Mouse (Mus musculus) stomach, embryonic 14.5 days (tissue): ENCODE data around the gene Asgr2. TPM values are rescaled to one million over a fixed set of nuclear protein-coding genes. Genes with fewer than 3 reads are reported as not detected.
"Not testable (repeated sequence)": the region's sequence is repeated elsewhere in the genome, so short reads cannot be mapped to it uniquely, and the experiment has no call there.

ENCODE experiments used
- ATAC-seq: fragments of 200-750 bp; cut with Nextera tagmentation; 2 replicates; pipeline ENCODE4 v1.8.0; 2017; ENCODE audit warnings: low read depth, moderate TSS enrichment; ENCODE audit not compliant: insufficient number of reproducible peaks, insufficient read depth, low FRiP score
- H3K27ac ChIP-seq: fragments of 300-500 bp; sonication (generic); 2 replicates; pipeline ENCODE4 v1.5.1; 2014; ENCODE audit warnings: mild to moderate bottlenecking, low read length, moderate library complexity, mixed read lengths
- H3K27me3 ChIP-seq: fragments of 300-500 bp; sonication (generic); 2 replicates; pipeline ENCODE4 v1.6.1; 2014; ENCODE audit warnings: low read length, control low read depth, mixed read lengths; ENCODE audit not compliant: control insufficient read depth, insufficient read depth
- H3K36me3 ChIP-seq: fragments of 300-500 bp; sonication (generic); 2 replicates; pipeline ENCODE4 v1.6.1; 2014; ENCODE audit warnings: mild to moderate bottlenecking, control low read depth, low read length, moderate library complexity, mixed read lengths; ENCODE audit not compliant: control insufficient read depth, insufficient read depth
- H3K4me1 ChIP-seq: fragments of 300-500 bp; sonication (generic); 2 replicates; pipeline ENCODE4 v1.6.1; 2014; ENCODE audit warnings: low read length, control low read depth, mixed read lengths; ENCODE audit not compliant: control insufficient read depth, insufficient read depth
- H3K4me2 ChIP-seq: fragments of 300-500 bp; sonication (generic); replicated peaks from 2 replicates; pipeline ENCODE4 v1.6.1; 2014; ENCODE audit warnings: low read depth, low read length, control low read depth
- H3K4me3 ChIP-seq: fragments of 300-500 bp; sonication (generic); 2 replicates; pipeline ENCODE4 v1.5.1; 2014; ENCODE audit warnings: low read depth, low read length, control low read depth
- H3K9ac ChIP-seq: fragments of 300-500 bp; sonication (generic); replicated peaks from 2 replicates; pipeline ENCODE4 v1.6.1; 2014; ENCODE audit warnings: low read depth, mild to moderate bottlenecking, control low read depth, low read length, moderate library complexity, mixed read lengths
- H3K9me3 ChIP-seq: fragments of 300-500 bp; sonication (generic); 2 replicates; pipeline ENCODE4 v1.6.1; 2016; ENCODE audit warnings: low read depth, low read length, control low read depth; ENCODE audit not compliant: control insufficient read depth
- WGBS: fragments of 180-500 bp; shearing (Covaris S2); extraction: QIAGEN DNeasy Blood & Tissue Kit; methylation state at CpG from one replicate; pipeline ENCODE4 v1.1.7; 2014; 5-methylcytosine and 5-hydroxymethylcytosine counted together
- polyA plus RNA-seq: library from polyadenylated mRNA; unstranded; fragments of >200 nt; fragmentation: Nextera tagmentation; extraction: Ambion mirVana; gene quantifications from 2 replicates; pipeline ENCODE4 v1.2.1, GENCODE M21; 2014

The Asgr2 gene
- polyA plus RNA-seq, 1 experiment from 2014 or later = 0.54 TPM

- no peak overlapping the region for H3K27ac ChIP-seq
- 0 out of 2 replicates have a peak, but pooled peaks cover 2% of the 10 kb centered on the region for H3K27me3 ChIP-seq
- no peak for ATAC-seq
- H3K36me3 ChIP-seq = no peaks in the 10 kb centered on the region
- no peak overlapping the region for H3K4me2 ChIP-seq
- H3K4me1 ChIP-seq = peaks cover 11% of the 10 kb centered on the region; the same call in 1 of the 2 replicates
- WGBS = 85% methylated on average over 9 of the region's 9 CpGs
- H3K9me3 ChIP-seq = no peaks in the 10 kb centered on the region
- H3K9ac ChIP-seq = no peak overlapping the region
- no peak overlapping the region for H3K4me3 ChIP-seq
These were observed 34.6 kb upstream of the Asgr2 start for GRCm38 (mm10) chr11:70057805-70058204.

DNA sequence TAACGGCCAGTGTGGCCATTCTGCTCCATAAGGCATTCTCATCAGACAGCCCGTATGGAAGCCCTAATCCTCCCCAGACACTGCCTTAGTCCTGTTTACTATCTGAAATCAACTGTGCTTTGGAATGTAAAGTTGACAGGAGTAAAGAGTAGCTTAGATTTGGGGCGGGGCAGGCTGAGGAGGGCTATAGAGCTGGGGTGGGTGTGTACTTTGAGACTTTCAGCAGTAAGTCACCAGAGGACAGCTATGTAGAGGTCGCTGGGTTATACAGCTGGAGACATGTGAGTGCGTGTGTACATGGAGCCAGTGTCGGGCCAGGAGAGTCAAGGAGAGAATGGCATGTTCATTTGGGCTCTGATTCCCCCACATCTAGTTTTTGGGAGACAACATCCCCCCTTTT is 32.5 kb upstream of the Asgr2 start:
- H3K27me3 ChIP-seq = 0 out of 2 replicates have a peak, but pooled peaks cover 2% of the 10 kb centered on the region
- no peak overlapping the region for H3K4me2 ChIP-seq
- H3K36me3 ChIP-seq = no peaks in the 10 kb centered on the region
- peaks cover 6% of the 10 kb centered on the region; the same call in 1 of the 2 replicates for H3K4me1 ChIP-seq
- WGBS = 27% methylated on average over 6 of the region's 6 CpGs
- H3K4me3 ChIP-seq = no peak overlapping the region
- H3K9me3 ChIP-seq = no peaks in the 10 kb centered on the region; the same call in 1 of the 2 replicates
- no peak overlapping the region for H3K27ac ChIP-seq
- ATAC-seq = no peak
- no peak overlapping the region for H3K9ac ChIP-seq

- H3K4me1 ChIP-seq = no peaks in the 10 kb centered on the region
- ATAC-seq = no peak
- no peak overlapping the region for H3K27ac ChIP-seq
- no peak overlapping the region for H3K4me2 ChIP-seq
- no peak overlapping the region for H3K9ac ChIP-seq
- no peak overlapping the region for H3K4me3 ChIP-seq
- WGBS = 69% methylated on average over 3 of the region's 3 CpGs
- H3K9me3 ChIP-seq = no peaks in the 10 kb centered on the region; the same call in 1 of the 2 replicates
- H3K27me3 ChIP-seq = no peaks in the 10 kb centered on the region
- H3K36me3 ChIP-seq = no peaks in the 10 kb centered on the region
These were observed 29.4 kb upstream of the Asgr2 start for GRCm38 (mm10) chr11:70063053-70063452.

GRCm38 (mm10) chr11:70066701-70067100 is 25.7 kb upstream of the Asgr2 start:
- no peaks in the 10 kb centered on the region for H3K4me1 ChIP-seq
- H3K9ac ChIP-seq = no peak overlapping the region
- no peaks in the 10 kb centered on the region for H3K36me3 ChIP-seq
- no peak for ATAC-seq
- no peak overlapping the region for H3K27ac ChIP-seq
- no peaks in the 10 kb centered on the region for H3K27me3 ChIP-seq
- WGBS = 67% methylated on average over 4 of the region's 4 CpGs
- no peak overlapping the region for H3K4me3 ChIP-seq
- H3K4me2 ChIP-seq = no peak overlapping the region
- no peaks in the 10 kb centered on the region; the same call in 1 of the 2 replicates for H3K9me3 ChIP-seq

GRCm38 (mm10) chr11:70068245-70068644 is 24.2 kb upstream of the Asgr2 start:
- Histone ChIP-seq H3K27me3 (no peaks in the 10 kb centered on the region), H3K36me3 (no peaks in the 10 kb centered on the region), H3K27ac (no peak overlapping the region), H3K4me2 (no peak overlapping the region), H3K9me3 (no peaks in the 10 kb centered on the region; the same call in 1 of the 2 replicates), H3K4me1 (no peaks in the 10 kb centered on the region), H3K9ac (no peak overlapping the region), H3K4me3 (no peak overlapping the region)
- ATAC-seq = no peak
- WGBS = 63% methylated on average over 3 of the region's 3 CpGs

DNA sequence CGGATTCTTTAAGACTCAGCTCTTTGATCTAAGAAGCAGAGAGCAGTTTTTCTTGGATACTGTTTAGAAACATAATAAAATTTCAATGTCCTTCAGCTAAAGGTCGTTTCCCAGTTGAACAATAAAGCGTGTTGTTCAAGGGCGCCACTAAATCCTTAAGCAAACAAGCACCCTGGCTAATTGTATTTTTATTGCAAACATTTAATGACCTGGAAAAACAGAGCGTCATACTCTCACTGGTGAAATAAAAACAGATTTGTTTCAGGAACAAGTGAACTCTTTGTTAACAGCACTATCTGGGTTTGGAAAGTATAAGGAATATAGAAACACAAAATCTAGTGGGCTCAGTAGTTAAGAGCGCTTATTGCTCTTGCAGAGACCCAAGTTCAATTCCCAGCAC is 22.4 kb upstream of the Asgr2 start:
- WGBS = 66% methylated on average over 6 of the region's 6 CpGs
- no peak overlapping the region for H3K9ac ChIP-seq

DNA sequence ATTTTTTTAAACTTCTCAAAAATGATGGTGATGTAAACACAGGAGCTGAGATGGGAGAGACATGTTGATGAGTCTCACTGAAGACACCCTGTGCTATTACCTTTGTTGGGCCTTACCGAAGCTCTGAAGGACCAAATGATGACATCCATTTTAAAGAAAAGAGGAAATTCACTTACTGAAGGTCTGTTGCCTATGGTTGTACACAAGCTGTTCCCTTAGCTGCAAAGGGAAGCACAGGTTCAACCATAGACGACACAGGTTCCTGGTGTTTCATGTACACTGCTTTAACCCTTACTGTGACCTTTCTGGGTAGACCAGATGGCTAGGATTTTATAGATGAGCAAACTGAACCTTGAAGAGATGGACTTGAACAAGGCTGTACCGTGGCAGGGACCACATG is 21.8 kb upstream of the Asgr2 start:
- H3K27me3 ChIP-seq, ATAC-seq, H3K4me2 ChIP-seq, H3K9me3 ChIP-seq, H3K4me3 ChIP-seq, H3K36me3 ChIP-seq, H3K27ac ChIP-seq, H3K4me1 ChIP-seq, H3K9ac ChIP-seq: not testable (repeated sequence)
- 76% methylated on average over 3 of the region's 3 CpGs for WGBS

More for the DNA sequence above, 22.4 kb upstream of the Asgr2 start:
- Histone ChIP-seq H3K27me3 (no peaks in the 10 kb centered on the region), H3K4me2 (no peak overlapping the region), H3K27ac (no peak overlapping the region), H3K36me3 (no peaks in the 10 kb centered on the region), H3K4me3 (no peak overlapping the region), H3K9me3 (no peaks in the 10 kb centered on the region), H3K4me1 (no peaks in the 10 kb centered on the region)
- ATAC-seq = no peak

- Histone ChIP-seq H3K4me3 (no peak overlapping the region), H3K9me3 (no peaks in the 10 kb centered on the region), H3K9ac (no peak overlapping the region), H3K4me1 (no peaks in the 10 kb centered on the region), H3K27me3 (no peaks in the 10 kb centered on the region), H3K27ac (no peak overlapping the region), H3K36me3 (no peaks in the 10 kb centered on the region), H3K4me2 (no peak overlapping the region)
- ATAC-seq = no peak
- 35% methylated on average over 17 of the region's 17 CpGs for WGBS
These were observed 17.9 kb upstream of the Asgr2 start for GRCm38 (mm10) chr11:70074379-70075071.

DNA sequence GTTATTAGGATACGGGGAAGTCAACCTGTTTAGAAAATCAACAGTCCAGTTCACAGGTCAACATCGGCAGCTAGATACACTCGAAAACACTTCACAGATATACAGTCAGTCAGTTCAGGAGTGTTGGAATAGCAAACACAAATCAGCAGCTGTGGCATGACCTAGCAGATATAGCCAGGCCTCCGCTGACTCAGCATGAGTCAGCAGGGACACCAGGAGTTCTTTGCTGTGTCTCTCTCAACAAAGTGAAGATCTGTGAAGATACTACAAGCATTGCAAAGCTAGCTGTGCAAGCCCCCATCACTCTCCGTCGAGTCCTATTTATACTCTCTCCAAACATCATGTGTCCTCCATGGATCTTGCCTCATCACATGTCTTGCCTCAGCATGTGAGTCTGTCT is 16.9 kb upstream of the Asgr2 start:
- H3K4me3 ChIP-seq = no peak overlapping the region
- H3K4me1 ChIP-seq = no peaks in the 10 kb centered on the region
- 77% methylated on average over 6 of the region's 6 CpGs for WGBS
- no peaks in the 10 kb centered on the region for H3K36me3 ChIP-seq
- no peaks in the 10 kb centered on the region for H3K27me3 ChIP-seq
- H3K9ac ChIP-seq = no peak overlapping the region
- no peak overlapping the region for H3K4me2 ChIP-seq
- no peak overlapping the region for H3K27ac ChIP-seq
- no peaks in the 10 kb centered on the region for H3K9me3 ChIP-seq
- ATAC-seq = no peak
